Comparison of ENCODE assay signal across 22 mouse cellular contexts in genomic region chr11:117863174-117863856, GRCm38 (mm10). TPM values are rescaled to one million over a fixed set of nuclear protein-coding genes. Genes with fewer than 3 reads are reported as not detected.
DNase-seq lines count a peak whose midpoint lies in the region; ATAC-seq and TF ChIP-seq lines count a peak whose summit lies in the region.
"Had no signal": no experiment of that assay in that cellular context is flagged by ENCODE, and none has a peak within 500 bp of the region (broad histone marks: within the 10 kb centered on the region; RNA-seq: fewer than 3 reads in every experiment).

No protein-coding gene starts in this region.

- DNase-seq in embryonic facial prominence, embryonic 10.5 days (ENCODE audit: low spot score) = no peak
- DNase-seq in midbrain, embryonic 10.5 days (ENCODE audit: low spot score) = no peak
- DNase-seq in large intestine, adult 2 months (ENCODE audit: low read depth, low spot score) = peak; percentile 32
- DNase-seq in heart, adult 11 months = no peak
- no peak for DNase-seq in forebrain, postnatal 0 days
- DNase-seq: cerebellum, postnatal 10 days; heart, postnatal 36 days; lung, postnatal 10 days; right cerebral cortex, postnatal 14 days; thymus, postnatal 36 days had no signal

- no peaks in the 10 kb centered on the region for H3K9me3 ChIP-seq in embryonic facial prominence, embryonic 13.5 days
- H3K9me3 ChIP-seq in embryonic facial prominence, embryonic 10.5 days = no peaks in the 10 kb centered on the region
- no peaks in the 10 kb centered on the region for H3K9me3 ChIP-seq in midbrain, embryonic 10.5 days (replicated peaks)
- no peaks in the 10 kb centered on the region for H3K9me3 ChIP-seq in midbrain, embryonic 16.5 days (replicated peaks; ENCODE audit: control insufficient read depth, low read length, poor library complexity, severe bottlenecking)
- H3K9me3 ChIP-seq in intestine, postnatal 0 days (ENCODE audit: control insufficient read depth) = no peaks in the 10 kb centered on the region
- H3K9me3 ChIP-seq in forebrain, postnatal 0 days (ENCODE audit: low read length) = no peaks in the 10 kb centered on the region
- H3K9me3 ChIP-seq: forebrain, embryonic 15.5 days; heart, embryonic 13.5 days; limb, embryonic 12.5 days; liver, embryonic 15.5 days had no signal

- 28% methylated on average over 11 of the region's 11 CpGs for WGBS in embryonic facial prominence, embryonic 13.5 days
- 22% methylated on average over 11 of the region's 11 CpGs for WGBS in embryonic facial prominence, embryonic 10.5 days
- WGBS in midbrain, embryonic 10.5 days = 21% methylated on average over 11 of the region's 11 CpGs
- WGBS in midbrain, embryonic 16.5 days = 24% methylated on average over 11 of the region's 11 CpGs
- WGBS in intestine, postnatal 0 days = 21% methylated on average over 11 of the region's 11 CpGs
- WGBS in large intestine, adult 2 months = 22% methylated on average over 11 of the region's 11 CpGs
- 18% methylated on average over 11 of the region's 11 CpGs for WGBS in forebrain, postnatal 0 days

- H3K4me1 ChIP-seq in embryonic facial prominence, embryonic 13.5 days = peaks cover 37% of the 10 kb centered on the region
- peaks cover 62% of the 10 kb centered on the region for H3K4me1 ChIP-seq in embryonic facial prominence, embryonic 10.5 days
- peaks cover 81% of the 10 kb centered on the region for H3K4me1 ChIP-seq in midbrain, embryonic 10.5 days
- no peaks in the 10 kb centered on the region; the same call in 1 of the 2 replicates for H3K4me1 ChIP-seq in midbrain, embryonic 16.5 days (ENCODE audit: control insufficient read depth, insufficient read depth, low read length)
- 0 out of 2 replicates have a peak, but pooled peaks cover 11% of the 10 kb centered on the region for H3K4me1 ChIP-seq in intestine, postnatal 0 days (replicated peaks; ENCODE audit: control insufficient read depth, insufficient read depth, low read length)
- no peaks in the 10 kb centered on the region for H3K4me1 ChIP-seq in forebrain, postnatal 0 days (ENCODE audit: insufficient read depth)

- H3K27me3 ChIP-seq in embryonic facial prominence, embryonic 13.5 days = peaks cover 57% of the 10 kb centered on the region
- H3K27me3 ChIP-seq in embryonic facial prominence, embryonic 10.5 days (replicated peaks; ENCODE audit: low read depth, poor library complexity, severe bottlenecking) = peaks cover 75% of the 10 kb centered on the region
- peaks cover 77% of the 10 kb centered on the region for H3K27me3 ChIP-seq in midbrain, embryonic 10.5 days (ENCODE audit: low read depth, poor library complexity, severe bottlenecking)
- 0 out of 2 replicates have a peak, but pooled peaks cover 5% of the 10 kb centered on the region for H3K27me3 ChIP-seq in midbrain, embryonic 16.5 days (ENCODE audit: control insufficient read depth, insufficient read depth, low read depth, low read length)
- H3K27me3 ChIP-seq in intestine, postnatal 0 days (replicated peaks; ENCODE audit: control insufficient read depth, insufficient read depth, low read length) = no peaks in the 10 kb centered on the region
- no peaks in the 10 kb centered on the region; the same call in 1 of the 2 replicates for H3K27me3 ChIP-seq in forebrain, postnatal 0 days (ENCODE audit: insufficient read depth, low read length)

- H3K4me3 ChIP-seq in embryonic facial prominence, embryonic 13.5 days = no peak overlapping the region
- no peak overlapping the region for H3K4me3 ChIP-seq in embryonic facial prominence, embryonic 10.5 days
- no peak overlapping the region for H3K4me3 ChIP-seq in midbrain, embryonic 10.5 days
- no peak overlapping the region for H3K4me3 ChIP-seq in midbrain, embryonic 16.5 days (ENCODE audit: low read depth, low read length)
- no peak overlapping the region for H3K4me3 ChIP-seq in intestine, postnatal 0 days (ENCODE audit: low read depth, low read length)
- H3K4me3 ChIP-seq in forebrain, postnatal 0 days (ENCODE audit: low read depth, low read length) = no peak overlapping the region
- H3K4me3 ChIP-seq: forebrain, embryonic 15.5 days; heart, embryonic 13.5 days; left cerebral cortex, adult 2 months; limb, embryonic 12.5 days; liver, embryonic 15.5 days had no signal

- H3K27ac ChIP-seq in embryonic facial prominence, embryonic 13.5 days = no peak overlapping the region
- H3K27ac ChIP-seq in embryonic facial prominence, embryonic 10.5 days (replicated peaks) = no peak overlapping the region
- peak overlapping the region; percentile 58; the same call in 1 of the 2 replicates for H3K27ac ChIP-seq in midbrain, embryonic 10.5 days (replicated peaks)
- H3K27ac ChIP-seq in midbrain, embryonic 16.5 days (ENCODE audit: low read length) = no peak overlapping the region
- peak overlapping the region; percentile 68 for H3K27ac ChIP-seq in intestine, postnatal 0 days (ENCODE audit: low read depth, low read length)
- H3K27ac ChIP-seq in forebrain, postnatal 0 days (ENCODE audit: low read depth, low read length) = no peak overlapping the region
- H3K27ac ChIP-seq: forebrain, embryonic 15.5 days; heart, embryonic 13.5 days; hindbrain, postnatal 0 days; left cerebral cortex, adult 2 months; limb, embryonic 12.5 days; liver, embryonic 15.5 days had no signal

- no peak for TF ChIP-seq CTCF in intestine, postnatal 0 days (IDR thresholded peaks at IDR 0.05; ENCODE audit: low read depth)
- TF ChIP-seq CTCF in forebrain, postnatal 0 days (IDR thresholded peaks at IDR 0.05; ENCODE audit: low read depth) = no peak

- H3K36me3 ChIP-seq in embryonic facial prominence, embryonic 13.5 days = no peaks in the 10 kb centered on the region
- peaks cover 5% of the 10 kb centered on the region for H3K36me3 ChIP-seq in embryonic facial prominence, embryonic 10.5 days (replicated peaks)
- peaks cover 4% of the 10 kb centered on the region; the same call in 1 of the 2 replicates for H3K36me3 ChIP-seq in midbrain, embryonic 10.5 days
- no peaks in the 10 kb centered on the region for H3K36me3 ChIP-seq in midbrain, embryonic 16.5 days (ENCODE audit: control insufficient read depth, insufficient read depth, low read length)
- no peaks in the 10 kb centered on the region; the same call in 1 of the 2 replicates for H3K36me3 ChIP-seq in intestine, postnatal 0 days (ENCODE audit: control insufficient read depth, insufficient read depth)
- no peaks in the 10 kb centered on the region for H3K36me3 ChIP-seq in forebrain, postnatal 0 days (ENCODE audit: insufficient read depth)
- H3K36me3 ChIP-seq: forebrain, embryonic 15.5 days; limb, embryonic 12.5 days had no signal

- no peak for ATAC-seq in embryonic facial prominence, embryonic 13.5 days (ENCODE audit: insufficient number of reproducible peaks, insufficient read depth, low FRiP score, low TSS enrichment, low read depth)
- no peak for ATAC-seq in midbrain, embryonic 16.5 days
- ATAC-seq in intestine, postnatal 0 days = peak; percentile 77
- ATAC-seq in forebrain, postnatal 0 days = no peak
- ATAC-seq: forebrain, embryonic 15.5 days; hindbrain, postnatal 0 days had no signal

- H3K9ac ChIP-seq in embryonic facial prominence, embryonic 13.5 days = 0 out of 2 replicates have a peak overlapping the region, but pooled peaks have one; percentile 27
- H3K9ac ChIP-seq in midbrain, embryonic 16.5 days (ENCODE audit: low read depth, low read length) = no peak overlapping the region
- H3K9ac ChIP-seq in intestine, postnatal 0 days (ENCODE audit: low read depth, low read length) = no peak overlapping the region
- no peak overlapping the region for H3K9ac ChIP-seq in forebrain, postnatal 0 days
- H3K9ac ChIP-seq: forebrain, embryonic 15.5 days; heart, embryonic 13.5 days; limb, embryonic 12.5 days; liver, embryonic 15.5 days had no signal

- no peak overlapping the region for H3K4me2 ChIP-seq in embryonic facial prominence, embryonic 13.5 days
- no peak overlapping the region for H3K4me2 ChIP-seq in midbrain, embryonic 16.5 days (ENCODE audit: low read length)
- H3K4me2 ChIP-seq in intestine, postnatal 0 days (replicated peaks; ENCODE audit: low read depth) = peak overlapping the region; percentile 22
- no peak overlapping the region for H3K4me2 ChIP-seq in forebrain, postnatal 0 days (ENCODE audit: low read depth)
- H3K4me2 ChIP-seq: forebrain, embryonic 15.5 days; heart, embryonic 13.5 days; limb, embryonic 12.5 days; liver, embryonic 15.5 days had no signal

RNA-seq across cellular contexts. Expression of gene Tmem235, which starts 2.8 kb away (rescaled TPM):
- not detected in 2 replicates for polyA plus RNA-seq in embryonic facial prominence, embryonic 13.5 days (2015; fragmentation: Nextera tagmentation; extraction: Ambion mirVana)
- 0.10 TPM in 1 of 2 replicates, not detected in the other for polyA plus RNA-seq in embryonic facial prominence, embryonic 10.5 days (2016; fragmentation: Nextera tagmentation; extraction: Ambion mirVana)
- polyA plus RNA-seq in midbrain, embryonic 10.5 days (2016; fragmentation: Nextera tagmentation; extraction: Ambion mirVana) = not detected in 2 replicates
- not detected in 2 replicates for polyA plus RNA-seq in midbrain, embryonic 16.5 days (2015; fragmentation: Nextera tagmentation; extraction: Ambion mirVana)
- not detected in 2 replicates for polyA plus RNA-seq in intestine, postnatal 0 days (2015; fragmentation: Nextera tagmentation; extraction: Ambion mirVana)
- 0.09 and 0.26 TPM in 2 replicates for polyA plus RNA-seq in large intestine, adult 2 months (2012; rRNA removed)
- total RNA-seq in forebrain, postnatal 0 days (2014; rRNA removed) = not detected in 2 replicates
- polyA plus RNA-seq in forebrain, postnatal 0 days (2015; fragmentation: Nextera tagmentation; extraction: Ambion mirVana) = not detected in 2 replicates
- total RNA-seq: gastrocnemius, postnatal 4 days; heart, postnatal 36 days; megakaryocyte, adult 5-6 weeks had no signal
- polyA plus RNA-seq: forebrain, embryonic 15.5 days; heart, embryonic 13.5 days; hindbrain, postnatal 0 days; limb, embryonic 12.5 days; liver, embryonic 15.5 days; neural tube, embryonic 11.5 days had no signal

RNA-seq across cellular contexts. Expression of gene Tha1, which starts 10.0 kb away (rescaled TPM):
- polyA plus RNA-seq in embryonic facial prominence, embryonic 13.5 days (2015; fragmentation: Nextera tagmentation; extraction: Ambion mirVana) = 2.7 and 2.9 TPM in 2 replicates
- polyA plus RNA-seq in embryonic facial prominence, embryonic 10.5 days (2016; fragmentation: Nextera tagmentation; extraction: Ambion mirVana) = 2.5 and 3.1 TPM in 2 replicates
- polyA plus RNA-seq in midbrain, embryonic 10.5 days (2016; fragmentation: Nextera tagmentation; extraction: Ambion mirVana) = 5.0 and 5.2 TPM in 2 replicates
- polyA plus RNA-seq in midbrain, embryonic 16.5 days (2015; fragmentation: Nextera tagmentation; extraction: Ambion mirVana) = 4.2 and 5.0 TPM in 2 replicates
- polyA plus RNA-seq in intestine, postnatal 0 days (2015; fragmentation: Nextera tagmentation; extraction: Ambion mirVana) = 15.8 and 16.4 TPM in 2 replicates
- polyA plus RNA-seq in large intestine, adult 2 months (2012; rRNA removed) = 24.4 and 25.7 TPM in 2 replicates
- 5.9 and 8.2 TPM in 2 replicates for total RNA-seq in forebrain, postnatal 0 days (2014; rRNA removed)
- polyA plus RNA-seq in forebrain, postnatal 0 days (2015; fragmentation: Nextera tagmentation; extraction: Ambion mirVana) = 2.6 and 2.9 TPM in 2 replicates

RNA-seq across cellular contexts. Expression of gene Birc5, which starts 14.3 kb away (rescaled TPM):
- polyA plus RNA-seq in embryonic facial prominence, embryonic 13.5 days (2015; fragmentation: Nextera tagmentation; extraction: Ambion mirVana) = 326 and 344 TPM in 2 replicates
- 405 and 416 TPM in 2 replicates for polyA plus RNA-seq in embryonic facial prominence, embryonic 10.5 days (2016; fragmentation: Nextera tagmentation; extraction: Ambion mirVana)
- 373 and 413 TPM in 2 replicates for polyA plus RNA-seq in midbrain, embryonic 10.5 days (2016; fragmentation: Nextera tagmentation; extraction: Ambion mirVana)
- 21.0 and 27.3 TPM in 2 replicates for polyA plus RNA-seq in midbrain, embryonic 16.5 days (2015; fragmentation: Nextera tagmentation; extraction: Ambion mirVana)
- polyA plus RNA-seq in intestine, postnatal 0 days (2015; fragmentation: Nextera tagmentation; extraction: Ambion mirVana) = 84.0 and 86.0 TPM in 2 replicates
- polyA plus RNA-seq in large intestine, adult 2 months (2012; rRNA removed) = 35.8 and 45.0 TPM in 2 replicates
- total RNA-seq in forebrain, postnatal 0 days (2014; rRNA removed) = 5.7 and 6.2 TPM in 2 replicates
- polyA plus RNA-seq in forebrain, postnatal 0 days (2015; fragmentation: Nextera tagmentation; extraction: Ambion mirVana) = 24.9 and 31.4 TPM in 2 replicates

RNA-seq across cellular contexts. Expression of gene Tk1, which starts 37.4 kb away (rescaled TPM):
- polyA plus RNA-seq in embryonic facial prominence, embryonic 13.5 days (2015; fragmentation: Nextera tagmentation; extraction: Ambion mirVana) = 143 and 150 TPM in 2 replicates
- 156 and 161 TPM in 2 replicates for polyA plus RNA-seq in embryonic facial prominence, embryonic 10.5 days (2016; fragmentation: Nextera tagmentation; extraction: Ambion mirVana)
- 123 and 137 TPM in 2 replicates for polyA plus RNA-seq in midbrain, embryonic 10.5 days (2016; fragmentation: Nextera tagmentation; extraction: Ambion mirVana)
- polyA plus RNA-seq in midbrain, embryonic 16.5 days (2015; fragmentation: Nextera tagmentation; extraction: Ambion mirVana) = 9.8 and 12.9 TPM in 2 replicates
- polyA plus RNA-seq in intestine, postnatal 0 days (2015; fragmentation: Nextera tagmentation; extraction: Ambion mirVana) = 36.3 and 44.8 TPM in 2 replicates
- polyA plus RNA-seq in large intestine, adult 2 months (2012; rRNA removed) = 79.4 and 95.1 TPM in 2 replicates
- 10.3 and 29.8 TPM in 2 replicates for total RNA-seq in forebrain, postnatal 0 days (2014; rRNA removed)
- 11.1 and 12.2 TPM in 2 replicates for polyA plus RNA-seq in forebrain, postnatal 0 days (2015; fragmentation: Nextera tagmentation; extraction: Ambion mirVana)

RNA-seq across cellular contexts. Expression of gene Afmid, which starts 37.6 kb away (rescaled TPM):
- 4.2 and 5.1 TPM in 2 replicates for polyA plus RNA-seq in embryonic facial prominence, embryonic 13.5 days (2015; fragmentation: Nextera tagmentation; extraction: Ambion mirVana)
- polyA plus RNA-seq in embryonic facial prominence, embryonic 10.5 days (2016; fragmentation: Nextera tagmentation; extraction: Ambion mirVana) = 3.5 and 4.8 TPM in 2 replicates
- polyA plus RNA-seq in midbrain, embryonic 10.5 days (2016; fragmentation: Nextera tagmentation; extraction: Ambion mirVana) = 3.5 TPM in 2 replicates
- polyA plus RNA-seq in midbrain, embryonic 16.5 days (2015; fragmentation: Nextera tagmentation; extraction: Ambion mirVana) = 5.6 and 5.9 TPM in 2 replicates
- 7.0 and 9.2 TPM in 2 replicates for polyA plus RNA-seq in intestine, postnatal 0 days (2015; fragmentation: Nextera tagmentation; extraction: Ambion mirVana)
- polyA plus RNA-seq in large intestine, adult 2 months (2012; rRNA removed) = 9.3 and 13.5 TPM in 2 replicates
- 3.6 and 3.8 TPM in 2 replicates for total RNA-seq in forebrain, postnatal 0 days (2014; rRNA removed)
- 7.4 and 8.8 TPM in 2 replicates for polyA plus RNA-seq in forebrain, postnatal 0 days (2015; fragmentation: Nextera tagmentation; extraction: Ambion mirVana)

Comparison
In these comparisons a context has a peak if more than half of its experiments do, and no peak if none do; other contexts are left out.
1. H3K27ac ChIP-seq: peak in midbrain, embryonic 10.5 days (single experiment) and intestine, postnatal 0 days (single experiment); none in embryonic facial prominence, embryonic 13.5 days (single experiment), embryonic facial prominence, embryonic 10.5 days (single experiment), midbrain, embryonic 16.5 days (single experiment) and forebrain, postnatal 0 days (single experiment).